ENCODE assay signal across 34 mouse cellular contexts in genomic region chr8:47847931-47848330, GRCm38 (mm10). TPM values are rescaled to one million over a fixed set of nuclear protein-coding genes. Genes with fewer than 3 reads are reported as not detected.
"Had no signal": no experiment of that assay in that cellular context is flagged by ENCODE, and none has a peak within 500 bp of the region (broad histone marks: within the 10 kb centered on the region; RNA-seq: fewer than 3 reads in every experiment).

No protein-coding gene starts in this region.

- H3K9me3 ChIP-seq: embryonic facial prominence, embryonic 10.5 days; embryonic facial prominence, embryonic 12.5 days; embryonic facial prominence, embryonic 13.5 days; embryonic facial prominence, embryonic 15.5 days; forebrain, embryonic 10.5 days; forebrain, embryonic 12.5 days; forebrain, embryonic 13.5 days; forebrain, embryonic 15.5 days; heart, embryonic 10.5 days had no signal

- ATAC-seq: forebrain, embryonic 13.5 days; forebrain, embryonic 14.5 days; forebrain, embryonic 15.5 days; forebrain, postnatal 0 days had no signal

- DNase-seq: cerebellum, adult 2 months; cerebellum, adult 8-10 months; cerebellum, adult 9-10 months; cerebellum, adult 9-11 months; cerebellum, postnatal 10 days; cerebellum, postnatal 14 days; cerebellum, postnatal 25 days; cerebellum, postnatal 36 days; embryo, embryonic 11 days; forebrain, postnatal 0 days; gastrocnemius, adult 2 months; gastrocnemius, postnatal 10 days; gastrocnemius, postnatal 14 days; gastrocnemius, postnatal 25 days; gastrocnemius, postnatal 36 days; heart, adult 18-20 months; heart, adult 2 months had no signal

- H3K27ac ChIP-seq: embryonic facial prominence, embryonic 10.5 days; embryonic facial prominence, embryonic 12.5 days; embryonic facial prominence, embryonic 13.5 days; embryonic facial prominence, embryonic 15.5 days; forebrain, embryonic 10.5 days; forebrain, embryonic 12.5 days; forebrain, embryonic 13.5 days; forebrain, embryonic 15.5 days; gastrocnemius, adult 2 months; heart, adult 2 months; heart, embryonic 10.5 days had no signal

- H3K4me3 ChIP-seq: embryonic facial prominence, embryonic 10.5 days; embryonic facial prominence, embryonic 12.5 days; embryonic facial prominence, embryonic 13.5 days; embryonic facial prominence, embryonic 15.5 days; erythroblast, embryonic 14.5 days; forebrain, embryonic 10.5 days; forebrain, embryonic 12.5 days; forebrain, embryonic 13.5 days; forebrain, embryonic 15.5 days; gastrocnemius, adult 2 months; heart, adult 2 months; heart, embryonic 10.5 days had no signal

- H3K4me1 ChIP-seq: forebrain, embryonic 12.5 days; forebrain, embryonic 15.5 days had no signal

- H3K4me2 ChIP-seq: embryonic facial prominence, embryonic 12.5 days; embryonic facial prominence, embryonic 13.5 days; embryonic facial prominence, embryonic 15.5 days; forebrain, embryonic 12.5 days; forebrain, embryonic 13.5 days; forebrain, embryonic 15.5 days; heart, embryonic 11.5 days had no signal

- H3K9ac ChIP-seq: embryonic facial prominence, embryonic 12.5 days; embryonic facial prominence, embryonic 13.5 days; embryonic facial prominence, embryonic 15.5 days; forebrain, embryonic 12.5 days; forebrain, embryonic 13.5 days; forebrain, embryonic 15.5 days; forebrain, postnatal 0 days had no signal

- H3K36me3 ChIP-seq: forebrain, embryonic 15.5 days had no signal

- H3K27me3 ChIP-seq: embryonic facial prominence, embryonic 12.5 days; embryonic facial prominence, embryonic 13.5 days; embryonic facial prominence, embryonic 15.5 days; forebrain, embryonic 12.5 days; forebrain, embryonic 13.5 days; forebrain, embryonic 15.5 days had no signal

RNA-seq across cellular contexts. Expression of gene Cldn22, which starts 23.6 kb away (rescaled TPM):
- polyA plus RNA-seq: embryonic facial prominence, embryonic 10.5 days; embryonic facial prominence, embryonic 11.5 days; embryonic facial prominence, embryonic 12.5 days; embryonic facial prominence, embryonic 13.5 days; embryonic facial prominence, embryonic 14.5 days; embryonic facial prominence, embryonic 15.5 days; erythroblast, embryonic 14.5 days; forebrain, embryonic 10.5 days; forebrain, embryonic 12.5 days; forebrain, embryonic 13.5 days; forebrain, embryonic 14.5 days; forebrain, embryonic 15.5 days; forebrain, postnatal 0 days; heart, embryonic 10.5 days; heart, embryonic 11.5 days had no signal

RNA-seq across cellular contexts. Expression of gene Cldn24, which starts 26.0 kb away (rescaled TPM):
- polyA plus RNA-seq: cerebellum, adult 2 months; cortical plate, adult 2 months; embryonic facial prominence, embryonic 10.5 days; embryonic facial prominence, embryonic 11.5 days; embryonic facial prominence, embryonic 12.5 days; embryonic facial prominence, embryonic 13.5 days; embryonic facial prominence, embryonic 14.5 days; embryonic facial prominence, embryonic 15.5 days; erythroblast, embryonic 14.5 days; forebrain, embryonic 10.5 days; forebrain, embryonic 12.5 days; forebrain, embryonic 13.5 days; forebrain, embryonic 14.5 days; forebrain, embryonic 15.5 days; forebrain, postnatal 0 days; frontal cortex, adult 2 months; gonadal fat pad, adult 2 months; heart, adult 2 months; heart, embryonic 10.5 days; heart, embryonic 11.5 days had no signal
